Mouse (Mus musculus): ENCODE measurements around the gene Gga3.

GRCm38 (mm10) chr11:115638498-115639409 lies 34.9 kb upstream of the Gga3 start:
- no peak for TF ChIP-seq POLR2A (IDR thresholded peaks at IDR 0.05; ENCODE audit: extremely low read depth, insufficient read depth, low read length)
- TF ChIP-seq CTCF (IDR thresholded peaks at IDR 0.05; ENCODE audit: extremely low read depth, insufficient read depth, low read length) = no peak
